Mouse (Mus musculus): ENCODE measurements around the gene Klf12. TPM values are rescaled to one million over a fixed set of nuclear protein-coding genes. Genes with fewer than 3 reads are reported as not detected.

The Klf12 gene
- polyA plus RNA-seq, 1 experiment from 2014 or later = 45.8 TPM

GRCm38 (mm10) chr14:100197199-100197598 is 87.3 kb downstream of the Klf12 start:
- H3K4me1 ChIP-seq = no peaks in the 10 kb centered on the region
- peaks cover 11% of the 10 kb centered on the region; the same call in 1 of the 2 replicates for H3K36me3 ChIP-seq (ENCODE audit: poor library complexity, severe bottlenecking)
- ATAC-seq = no peak
- WGBS = 96% methylated on average over 8 of the region's 8 CpGs
- H3K4me3 ChIP-seq = no peak overlapping the region
- H3K27me3 ChIP-seq = no peaks in the 10 kb centered on the region
- 0 out of 2 replicates have a peak, but pooled peaks cover 3% of the 10 kb centered on the region for H3K9me3 ChIP-seq (replicated peaks)
- no peak overlapping the region for H3K4me2 ChIP-seq
- H3K27ac ChIP-seq = no peak overlapping the region
- no peak overlapping the region for H3K9ac ChIP-seq

GRCm38 (mm10) chr14:100189490-100190197 is 94.8 kb downstream of the Klf12 start:
- no peaks in the 10 kb centered on the region for H3K9me3 ChIP-seq (replicated peaks)
- no peak overlapping the region for H3K4me2 ChIP-seq
- H3K9ac ChIP-seq = no peak overlapping the region
- no peaks in the 10 kb centered on the region for H3K36me3 ChIP-seq (ENCODE audit: poor library complexity, severe bottlenecking)
- no peaks in the 10 kb centered on the region for H3K27me3 ChIP-seq
- no peak overlapping the region for H3K27ac ChIP-seq
- H3K4me3 ChIP-seq = no peak overlapping the region
- no peak for ATAC-seq
- 84% methylated on average over 11 of the region's 11 CpGs for WGBS
- peaks cover 7% of the 10 kb centered on the region; the same call in 1 of the 2 replicates for H3K4me1 ChIP-seq

- ATAC-seq = no peak
- H3K9me3 ChIP-seq (replicated peaks) = no peaks in the 10 kb centered on the region
- no peak overlapping the region for H3K27ac ChIP-seq
- H3K9ac ChIP-seq = no peak overlapping the region
- no peak overlapping the region for H3K4me3 ChIP-seq
- no peak overlapping the region for H3K4me2 ChIP-seq
- 51% methylated on average over 3 of the region's 3 CpGs for WGBS
- peaks cover 7% of the 10 kb centered on the region; the same call in 1 of the 2 replicates for H3K4me1 ChIP-seq
- H3K36me3 ChIP-seq (ENCODE audit: poor library complexity, severe bottlenecking) = no peaks in the 10 kb centered on the region
- H3K27me3 ChIP-seq = no peaks in the 10 kb centered on the region
Observed at GRCm38 (mm10) chr14:100187372-100187771, 97.1 kb downstream of the Klf12 start.

- Histone ChIP-seq H3K4me3 (no peak overlapping the region), H3K4me1 (no peaks in the 10 kb centered on the region), H3K9me3 (replicated peaks) (no peaks in the 10 kb centered on the region), H3K27me3 (no peaks in the 10 kb centered on the region), H3K9ac (no peak overlapping the region), H3K27ac (no peak overlapping the region), H3K36me3 (ENCODE audit: poor library complexity, severe bottlenecking) (no peaks in the 10 kb centered on the region), H3K4me2 (no peak overlapping the region)
- WGBS = 88% methylated on average over 3 of the region's 3 CpGs
- ATAC-seq = no peak
Observed at GRCm38 (mm10) chr14:100177796-100178195, 106.7 kb downstream of the Klf12 start.

- ATAC-seq = no peak
Observed at GRCm38 (mm10) chr14:100165075-100165474, 119.4 kb downstream of the Klf12 start.

GRCm38 (mm10) chr14:100156639-100157038 is 127.8 kb downstream of the Klf12 start:
- no peak overlapping the region for H3K9ac ChIP-seq
- no peak overlapping the region for H3K27ac ChIP-seq
- no peak overlapping the region for H3K4me2 ChIP-seq
- H3K36me3 ChIP-seq (ENCODE audit: poor library complexity, severe bottlenecking) = no peaks in the 10 kb centered on the region
- 0 out of 2 replicates have a peak, but pooled peaks have one; percentile 21 for ATAC-seq
- H3K4me3 ChIP-seq = no peak overlapping the region
- H3K27me3 ChIP-seq = no peaks in the 10 kb centered on the region
- no peaks in the 10 kb centered on the region for H3K9me3 ChIP-seq (replicated peaks)
- peaks cover 8% of the 10 kb centered on the region; the same call in 1 of the 2 replicates for H3K4me1 ChIP-seq

More at GRCm38 (mm10) chr14:100165075-100165474, 119.4 kb downstream of the Klf12 start:
- Histone ChIP-seq H3K4me3 (no peak overlapping the region), H3K9ac (no peak overlapping the region), H3K9me3 (replicated peaks) (no peaks in the 10 kb centered on the region), H3K27ac (no peak overlapping the region), H3K36me3 (ENCODE audit: poor library complexity, severe bottlenecking) (no peaks in the 10 kb centered on the region), H3K4me1 (no peaks in the 10 kb centered on the region), H3K27me3 (no peaks in the 10 kb centered on the region), H3K4me2 (no peak overlapping the region)
- 88% methylated on average over 2 of the region's 2 CpGs for WGBS

- WGBS = 92% methylated on average over 8 of the region's 8 CpGs
- Histone ChIP-seq H3K27me3 (no peaks in the 10 kb centered on the region), H3K4me3 (no peak overlapping the region), H3K27ac (no peak overlapping the region), H3K36me3 (ENCODE audit: poor library complexity, severe bottlenecking) (peaks cover 20% of the 10 kb centered on the region), H3K4me1 (no peaks in the 10 kb centered on the region), H3K4me2 (no peak overlapping the region), H3K9ac (no peak overlapping the region), H3K9me3 (replicated peaks) (no peaks in the 10 kb centered on the region)
- ATAC-seq = no peak
Observed at GRCm38 (mm10) chr14:100147666-100148065, 136.8 kb downstream of the Klf12 start.

GRCm38 (mm10) chr14:100140370-100140769 is 144.1 kb downstream of the Klf12 start:
- Histone ChIP-seq H3K27me3 (no peaks in the 10 kb centered on the region), H3K36me3 (ENCODE audit: poor library complexity, severe bottlenecking) (peaks cover 17% of the 10 kb centered on the region), H3K4me2 (no peak overlapping the region), H3K4me3 (no peak overlapping the region), H3K9ac (no peak overlapping the region), H3K9me3 (replicated peaks) (no peaks in the 10 kb centered on the region), H3K27ac (no peak overlapping the region), H3K4me1 (no peaks in the 10 kb centered on the region)
- WGBS = 95% methylated on average over 1 of the region's 1 CpGs
- ATAC-seq = no peak

GRCm38 (mm10) chr14:100134304-100134703 is 150.2 kb downstream of the Klf12 start:
- H3K4me2 ChIP-seq = no peak overlapping the region
- no peaks in the 10 kb centered on the region for H3K9me3 ChIP-seq (replicated peaks)
- H3K4me1 ChIP-seq = no peaks in the 10 kb centered on the region
- ATAC-seq = no peak
- WGBS = 92% methylated on average over 9 of the region's 9 CpGs
- H3K36me3 ChIP-seq (ENCODE audit: poor library complexity, severe bottlenecking) = no peaks in the 10 kb centered on the region
- no peak overlapping the region for H3K9ac ChIP-seq
- H3K27me3 ChIP-seq = no peaks in the 10 kb centered on the region
- H3K4me3 ChIP-seq = no peak overlapping the region
- H3K27ac ChIP-seq = no peak overlapping the region

GRCm38 (mm10) chr14:100132479-100132878 is 152.0 kb downstream of the Klf12 start:
- no peaks in the 10 kb centered on the region for H3K4me1 ChIP-seq
- H3K27me3 ChIP-seq = no peaks in the 10 kb centered on the region
- H3K27ac ChIP-seq = no peak overlapping the region
- H3K4me3 ChIP-seq = no peak overlapping the region
- no peak overlapping the region for H3K4me2 ChIP-seq
- H3K9ac ChIP-seq = no peak overlapping the region
- no peak; the same call in 1 of the 2 replicates for ATAC-seq
- WGBS = 89% methylated on average over 4 of the region's 4 CpGs
- H3K9me3 ChIP-seq (replicated peaks) = no peaks in the 10 kb centered on the region
- no peaks in the 10 kb centered on the region for H3K36me3 ChIP-seq (ENCODE audit: poor library complexity, severe bottlenecking)

GRCm38 (mm10) chr14:100126126-100126525 is 158.4 kb downstream of the Klf12 start:
- WGBS = 74% methylated on average over 6 of the region's 6 CpGs
- no peak overlapping the region for H3K27ac ChIP-seq
- no peak overlapping the region for H3K9ac ChIP-seq
- H3K4me1 ChIP-seq = no peaks in the 10 kb centered on the region
- no peaks in the 10 kb centered on the region for H3K9me3 ChIP-seq (replicated peaks)
- H3K36me3 ChIP-seq (ENCODE audit: poor library complexity, severe bottlenecking) = no peaks in the 10 kb centered on the region
- H3K4me3 ChIP-seq = no peak overlapping the region
- H3K4me2 ChIP-seq = no peak overlapping the region
- no peak for ATAC-seq
- H3K27me3 ChIP-seq = no peaks in the 10 kb centered on the region

- no peaks in the 10 kb centered on the region for H3K9me3 ChIP-seq (replicated peaks)
- WGBS = 95% methylated on average over 4 of the region's 4 CpGs
Observed at GRCm38 (mm10) chr14:100121075-100121474, 163.4 kb downstream of the Klf12 start.

GRCm38 (mm10) chr14:100119866-100120265 is 164.6 kb downstream of the Klf12 start:
- Histone ChIP-seq H3K4me3 (no peak overlapping the region), H3K9me3 (replicated peaks) (no peaks in the 10 kb centered on the region), H3K4me2 (no peak overlapping the region), H3K36me3 (ENCODE audit: poor library complexity, severe bottlenecking) (no peaks in the 10 kb centered on the region), H3K27ac (no peak overlapping the region), H3K27me3 (no peaks in the 10 kb centered on the region), H3K9ac (no peak overlapping the region), H3K4me1 (no peaks in the 10 kb centered on the region)
- no peak for ATAC-seq
- WGBS = 74% methylated on average over 3 of the region's 3 CpGs

More at GRCm38 (mm10) chr14:100121075-100121474, 163.4 kb downstream of the Klf12 start:
- H3K4me3 ChIP-seq = no peak overlapping the region
- H3K27me3 ChIP-seq = no peaks in the 10 kb centered on the region
- no peak overlapping the region for H3K9ac ChIP-seq
- H3K36me3 ChIP-seq (ENCODE audit: poor library complexity, severe bottlenecking) = no peaks in the 10 kb centered on the region
- ATAC-seq = no peak
- no peak overlapping the region for H3K4me2 ChIP-seq
- no peaks in the 10 kb centered on the region for H3K4me1 ChIP-seq
- H3K27ac ChIP-seq = no peak overlapping the region

Measured in forebrain, embryonic 13.5 days (tissue).